Mouse (Mus musculus) cerebellum, adult 9-11 months (tissue): ENCODE data around the gene Egfl8.

ENCODE experiments used
- DNase-seq: peaks from one replicate; pipeline ENCODE4 v3.0.0; 2022

Gene Egfl8

DNA sequence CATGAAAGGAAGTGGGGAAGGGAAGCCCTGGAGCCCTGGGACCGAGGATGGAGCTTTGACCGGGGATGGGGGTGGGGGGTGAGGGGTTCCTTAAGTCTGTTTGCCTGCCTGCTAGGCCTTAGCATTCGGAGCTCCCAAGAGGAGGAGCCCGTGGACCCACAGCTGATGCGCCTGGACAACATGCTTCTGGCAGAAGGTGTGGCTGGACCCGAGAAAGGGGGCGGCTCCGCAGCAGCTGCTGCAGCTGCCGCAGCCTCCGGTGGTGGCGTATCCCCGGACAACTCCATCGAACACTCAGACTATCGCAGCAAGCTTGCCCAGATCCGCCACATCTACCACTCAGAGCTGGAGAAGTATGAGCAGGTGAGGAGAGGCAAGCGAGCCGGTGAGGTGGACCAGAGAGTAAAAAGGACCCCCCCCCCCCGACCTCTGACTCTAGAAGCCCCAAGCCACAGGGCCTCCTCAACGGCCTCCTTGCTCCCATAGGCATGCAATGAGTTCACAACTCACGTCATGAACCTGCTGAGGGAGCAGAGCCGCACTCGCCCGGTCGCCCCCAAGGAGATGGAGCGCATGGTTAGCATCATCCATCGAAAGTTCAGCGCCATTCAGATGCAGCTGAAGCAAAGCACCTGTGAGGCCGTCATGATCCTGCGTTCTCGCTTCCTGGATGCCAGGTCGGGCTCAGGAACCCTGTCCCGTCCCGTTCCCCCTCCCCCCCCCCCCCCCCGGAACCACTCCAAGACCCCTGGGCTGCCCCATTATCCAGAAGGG is 21.8 kb downstream of the Egfl8 start:
- peak; percentile 63 for DNase-seq

DNA sequence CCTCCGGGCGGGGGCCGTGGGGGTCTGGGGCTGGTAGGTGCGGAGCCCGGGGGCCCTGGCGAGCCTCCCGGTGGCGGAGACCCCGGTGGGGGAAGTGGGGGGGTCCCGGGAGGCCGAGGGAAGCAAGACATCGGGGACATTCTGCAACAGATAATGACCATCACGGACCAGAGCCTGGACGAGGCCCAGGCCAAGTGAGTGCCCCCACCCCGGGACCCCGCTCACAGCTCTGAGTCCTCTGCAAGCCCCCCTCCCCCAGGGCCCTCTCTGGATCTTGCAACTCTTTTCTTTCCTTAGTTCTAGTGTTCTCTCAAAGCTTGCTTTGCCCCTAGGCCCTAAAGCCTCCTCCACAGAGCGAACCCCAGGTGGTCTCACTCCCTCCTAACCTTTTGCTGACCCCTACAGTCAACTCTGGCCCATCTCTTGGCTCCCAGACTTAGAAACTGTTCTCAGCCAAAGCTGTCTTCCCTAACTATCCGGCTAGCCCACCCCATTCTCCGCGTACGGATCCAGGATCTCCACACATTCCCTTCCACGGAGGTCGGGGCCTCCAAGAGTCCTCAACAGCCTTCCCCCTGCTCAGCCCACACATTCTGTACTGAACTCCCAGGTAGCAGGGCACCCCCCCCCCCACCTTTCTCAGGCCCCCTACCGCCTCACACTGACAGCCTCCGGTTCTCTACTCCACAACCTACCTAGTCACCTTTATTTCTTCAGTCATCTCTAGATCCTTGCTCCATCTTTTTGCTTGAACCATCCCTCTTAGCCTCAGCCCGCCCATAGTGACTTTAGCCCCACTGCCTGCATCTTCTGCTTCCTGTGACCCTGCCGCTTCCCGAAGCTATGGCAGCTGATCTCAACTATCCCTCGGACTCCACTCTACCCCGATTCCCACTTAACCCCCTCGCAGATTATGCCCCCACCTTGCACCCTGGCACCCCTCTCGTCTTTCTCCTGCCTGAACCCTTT is 22.9 kb downstream of the Egfl8 start:
- DNase-seq = peak; percentile 84

DNA sequence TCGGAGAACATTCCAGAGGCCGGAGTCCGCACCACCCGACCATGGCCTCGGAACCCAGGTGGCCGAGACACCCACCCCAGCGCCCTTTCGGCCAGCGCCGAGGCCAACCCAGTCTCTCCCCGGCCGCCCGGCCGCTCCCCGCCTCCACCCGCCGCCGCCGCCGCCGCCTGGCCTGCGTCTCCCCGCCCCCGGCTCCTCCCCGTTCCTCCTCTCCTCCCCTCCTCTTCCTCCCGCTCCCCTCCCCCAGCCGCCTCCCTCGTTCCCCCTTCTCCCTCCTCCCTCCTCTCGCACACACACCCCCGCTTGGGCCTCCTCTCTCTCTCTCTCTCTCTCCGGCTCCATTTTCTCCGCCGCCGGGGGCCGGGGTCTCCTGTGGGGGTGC is 23.8 kb downstream of the Egfl8 start:
- DNase-seq = peak; percentile 87

DNA sequence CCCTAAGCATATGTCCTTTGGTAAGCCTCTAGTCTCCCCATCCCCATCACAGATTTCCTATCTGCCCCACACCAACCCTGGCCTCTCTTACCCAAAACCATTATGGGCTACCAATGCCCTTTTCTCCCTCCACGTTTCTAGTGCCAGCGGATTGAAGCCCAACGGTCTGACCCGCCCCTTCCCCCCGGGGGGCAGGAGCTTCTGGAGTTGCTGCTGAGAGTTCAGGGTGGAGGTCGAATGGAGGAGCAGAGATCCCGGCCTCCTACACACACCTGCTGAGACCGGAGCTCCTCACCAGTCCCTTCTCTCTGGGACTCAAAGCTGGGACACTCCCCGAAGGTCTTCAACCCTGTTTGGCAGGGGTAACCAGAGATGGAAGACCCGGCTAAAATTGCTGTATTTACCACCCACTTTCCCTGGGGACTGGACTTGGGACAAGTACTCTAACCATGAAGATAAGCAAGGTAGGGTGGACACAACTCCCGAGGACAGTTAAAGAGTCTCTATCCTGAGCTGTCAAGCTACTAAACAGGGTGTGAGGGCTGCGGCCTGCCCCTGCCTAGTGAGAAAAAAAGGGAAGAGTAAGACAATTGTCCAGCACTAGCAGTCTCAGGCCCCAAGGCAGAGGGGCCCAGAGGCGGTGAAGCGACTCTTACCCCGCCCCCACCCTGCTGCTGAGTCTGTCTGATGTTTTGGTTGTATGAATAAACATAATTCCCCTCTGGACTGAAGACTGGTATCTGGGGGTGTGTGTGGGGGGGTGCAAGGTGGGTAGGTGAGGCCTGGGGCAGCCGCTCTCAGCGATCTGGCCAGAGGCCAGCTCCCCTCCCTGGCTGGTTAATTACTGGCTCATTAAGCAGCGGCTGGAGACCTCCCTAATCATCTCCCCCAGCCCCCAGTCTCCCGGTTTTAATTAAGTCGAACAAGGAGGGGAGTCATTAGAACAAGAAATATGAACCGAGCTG is 24.5 kb downstream of the Egfl8 start, which contains the start of gene Pbx2:
TSS of gene Pbx2 (plus strand) at position 238 of the 965 bp plus-strand sequence.
- peak; percentile 77 for DNase-seq

DNA sequence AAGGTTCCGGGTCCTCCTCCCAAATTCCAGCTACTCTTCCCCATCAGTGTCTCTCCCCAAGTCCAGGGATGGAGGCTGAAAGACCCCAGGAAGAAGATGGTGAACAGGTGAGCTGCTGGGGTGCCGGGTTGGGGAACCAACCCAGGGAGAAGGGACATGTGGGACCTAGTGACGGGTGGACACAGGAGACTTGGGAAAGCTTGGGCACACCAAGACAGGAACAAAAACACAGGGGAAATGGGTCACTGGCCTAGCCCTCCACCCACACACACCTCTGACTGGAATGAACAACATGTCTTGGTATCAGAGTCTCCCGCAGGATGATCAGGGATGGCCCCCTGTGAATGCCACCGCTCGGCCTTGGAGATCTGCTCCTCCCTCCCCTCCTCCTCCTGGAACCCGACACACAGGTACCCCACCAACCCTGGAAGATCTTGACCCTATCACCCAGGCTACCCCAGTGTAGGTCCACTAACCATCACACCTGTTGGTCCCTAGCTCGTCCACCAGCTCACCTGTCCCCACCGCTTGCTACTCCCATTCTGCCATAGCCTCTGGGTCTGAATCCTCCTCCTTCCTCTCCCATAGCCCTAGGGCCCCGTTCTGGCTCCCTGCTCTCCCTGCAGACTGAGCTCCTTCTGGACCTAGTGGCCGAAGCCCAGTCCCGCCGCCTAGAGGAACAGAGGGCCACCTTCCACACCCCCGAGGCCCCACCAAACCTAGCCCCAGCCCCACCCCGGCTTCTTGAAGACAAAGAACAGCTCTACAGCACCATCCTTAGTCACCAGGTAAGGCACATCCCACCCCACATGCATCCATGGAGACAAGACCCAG is 25.4 kb downstream of the Egfl8 start:
- DNase-seq = peak; percentile 65

DNA sequence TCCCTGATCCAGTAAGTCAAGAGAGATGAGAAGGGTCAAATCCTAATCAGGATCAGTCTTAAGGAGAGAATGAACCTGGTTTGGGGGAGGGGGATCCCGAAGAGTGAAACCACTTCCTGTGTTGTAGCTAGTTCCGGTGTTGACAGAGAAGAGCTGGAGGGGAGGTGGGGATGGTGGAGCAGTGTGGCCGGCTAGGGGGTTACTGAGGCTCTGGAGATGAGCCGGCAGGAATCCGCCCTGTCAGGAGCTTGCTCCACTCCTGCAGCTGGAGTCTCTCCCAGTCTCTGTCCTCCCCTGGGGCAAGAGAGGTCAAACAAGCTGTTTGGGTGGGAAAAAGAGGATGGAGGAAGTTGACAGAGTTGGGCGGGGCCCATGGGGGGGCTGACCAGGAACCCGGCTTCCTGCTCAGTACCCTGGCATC is 26.1 kb downstream of the Egfl8 start, which contains the start of gene Gpsm3:
TSS of gene Gpsm3 (plus strand) at position 126 of the 421 bp plus-strand sequence.
- DNase-seq = peak; percentile 63

DNA sequence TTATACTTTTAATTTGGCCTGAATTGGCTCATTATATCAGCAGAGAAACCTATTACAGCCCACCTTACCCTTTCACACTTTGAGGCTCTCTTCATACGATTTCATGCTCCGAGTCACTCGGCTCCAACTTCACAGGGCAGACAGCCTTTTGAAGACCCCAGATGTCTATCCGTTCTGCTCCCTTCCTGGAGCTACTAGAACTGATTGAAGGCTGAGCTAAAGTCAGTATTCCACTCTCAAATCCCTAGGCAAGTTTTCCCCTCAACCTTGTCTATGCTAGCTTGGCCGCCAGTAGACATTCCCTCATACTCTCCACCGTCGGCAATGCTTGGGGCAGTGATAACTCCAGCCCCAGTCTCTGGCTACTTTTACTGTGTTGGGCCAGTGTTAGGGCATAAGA is 26.6 kb downstream of the Egfl8 start:
- DNase-seq = peak; percentile 32

DNA sequence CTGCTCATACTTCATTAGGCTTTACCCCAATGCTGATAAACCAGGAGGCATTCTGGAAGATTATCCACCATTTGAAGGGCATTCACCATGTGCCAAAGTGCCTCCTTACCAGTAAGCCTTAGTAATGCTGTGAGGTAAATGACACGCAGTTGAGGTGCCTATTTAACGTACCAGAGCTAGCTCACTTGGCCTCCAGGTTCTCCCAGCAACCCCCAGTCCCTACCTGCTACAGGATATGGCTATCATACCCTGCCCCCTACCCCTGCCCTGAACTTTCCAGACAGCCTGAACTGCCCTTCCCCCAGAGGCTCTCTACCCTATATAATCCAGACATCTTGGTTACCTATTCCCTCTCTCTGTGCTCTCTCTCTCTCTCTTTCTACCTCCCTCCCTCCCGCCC is 27.0 kb downstream of the Egfl8 start:
- peak; percentile 55 for DNase-seq

DNA sequence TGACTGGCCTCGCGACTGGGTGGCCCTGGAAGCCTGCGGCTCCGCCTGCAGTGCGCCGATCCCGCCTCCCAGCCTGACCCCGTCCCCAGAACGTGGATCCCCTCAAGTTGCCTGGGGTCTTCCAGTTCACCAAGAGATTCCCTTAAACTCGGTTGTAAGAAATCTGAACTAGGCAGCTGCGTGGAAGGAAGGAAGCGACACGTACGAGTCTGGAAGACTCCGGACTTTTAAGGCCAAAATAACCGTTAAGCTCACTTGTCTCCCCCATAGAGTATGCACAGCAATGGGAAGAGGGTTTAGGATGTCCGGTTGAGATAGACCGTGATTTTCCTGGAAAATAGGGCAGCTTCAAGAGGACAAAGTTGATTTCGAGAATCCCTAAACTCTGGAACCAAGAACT is 28.0 kb downstream of the Egfl8 start:
- DNase-seq = no peak

DNA sequence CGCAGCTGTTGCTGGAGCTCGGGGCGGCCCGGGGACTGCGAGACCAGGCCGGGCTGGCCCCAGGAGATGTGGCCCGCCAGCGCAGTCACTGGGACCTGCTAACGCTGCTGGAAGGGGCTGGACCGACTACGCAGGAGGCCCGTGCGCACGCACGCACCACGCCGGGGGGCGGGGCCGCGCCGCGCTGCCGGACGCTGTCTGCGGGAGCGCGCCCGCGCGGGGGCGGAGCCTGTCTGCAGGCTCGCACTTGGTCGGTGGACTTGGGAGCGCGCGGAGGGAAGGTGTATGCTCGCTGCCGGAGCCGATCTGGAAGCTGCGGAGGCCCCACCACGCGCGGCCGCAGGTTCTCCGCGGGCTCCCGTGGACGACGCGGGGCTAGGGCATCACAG is 28.4 kb downstream of the Egfl8 start:
- DNase-seq = peak; percentile 98

DNA sequence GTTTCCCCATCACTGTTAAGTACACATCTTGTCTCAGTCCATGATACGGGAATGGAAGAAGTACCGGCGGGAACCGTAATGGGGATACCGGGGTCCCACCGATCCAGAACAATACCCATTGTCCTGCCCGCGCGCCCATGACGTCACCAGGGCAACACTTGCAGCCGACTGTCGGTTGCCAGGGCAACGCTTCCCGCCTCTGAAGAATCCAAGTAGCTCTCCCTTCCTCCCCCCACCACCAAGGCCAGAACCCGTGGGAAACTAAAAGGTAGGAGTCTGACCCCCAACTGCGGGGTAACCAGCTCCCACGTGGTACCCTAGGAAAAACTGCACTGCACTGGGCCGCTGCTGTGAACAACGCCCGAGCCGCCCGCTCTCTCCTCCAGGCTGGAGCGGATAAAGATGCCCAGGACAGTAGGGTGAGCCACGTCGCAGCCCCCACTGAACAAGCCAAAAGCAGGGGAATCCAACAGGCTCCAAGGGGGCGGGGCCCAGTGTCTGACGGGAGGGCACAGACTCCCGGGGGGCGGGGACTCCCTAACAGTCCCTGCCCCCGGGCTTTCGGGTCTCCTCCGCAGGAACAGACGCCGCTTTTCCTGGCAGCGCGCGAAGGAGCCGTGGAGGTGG is 28.9 kb downstream of the Egfl8 start:
- peak; percentile 92 for DNase-seq

DNA sequence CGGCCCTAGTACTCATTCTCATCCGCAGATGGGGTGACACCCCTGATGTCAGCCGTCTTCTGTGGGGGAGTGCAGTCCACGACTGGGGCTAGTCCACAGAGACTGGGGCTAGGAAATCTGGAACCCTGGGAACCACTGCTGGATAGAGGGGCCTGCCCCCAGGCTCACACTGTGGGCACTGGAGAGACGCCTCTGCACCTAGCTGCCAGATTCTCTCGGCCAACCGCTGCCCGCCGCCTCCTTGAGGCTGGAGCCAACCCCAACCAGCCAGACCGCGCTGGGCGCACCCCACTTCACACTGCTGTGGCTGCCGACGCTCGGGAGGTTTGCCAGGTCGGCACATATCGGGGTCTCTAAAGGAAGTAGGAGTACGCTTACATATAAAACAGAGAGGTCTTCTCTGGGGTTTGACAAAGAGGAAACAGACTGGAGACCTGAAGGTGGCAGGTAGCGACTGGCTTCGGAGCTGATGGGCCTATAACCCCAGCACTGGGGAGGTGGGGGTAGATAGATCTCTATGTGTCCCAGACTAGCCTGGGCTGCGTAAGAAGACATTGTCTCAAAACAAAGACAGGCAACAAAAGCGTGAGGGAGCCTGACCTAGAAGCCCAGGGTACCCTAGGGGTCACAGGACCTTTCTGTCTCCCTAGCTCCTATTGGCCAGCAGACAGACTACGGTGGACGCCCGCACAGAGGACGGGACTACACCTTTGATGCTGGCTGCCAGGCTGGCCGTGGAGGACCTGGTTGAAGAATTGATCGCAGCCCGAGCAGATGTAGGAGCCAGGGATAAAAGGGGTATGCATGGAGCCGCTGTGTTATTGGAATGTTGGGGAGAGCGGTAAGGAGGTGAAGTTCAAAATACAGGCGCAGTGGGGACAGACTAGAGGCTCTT is 29.6 kb downstream of the Egfl8 start:
- peak; percentile 66 for DNase-seq

DNA sequence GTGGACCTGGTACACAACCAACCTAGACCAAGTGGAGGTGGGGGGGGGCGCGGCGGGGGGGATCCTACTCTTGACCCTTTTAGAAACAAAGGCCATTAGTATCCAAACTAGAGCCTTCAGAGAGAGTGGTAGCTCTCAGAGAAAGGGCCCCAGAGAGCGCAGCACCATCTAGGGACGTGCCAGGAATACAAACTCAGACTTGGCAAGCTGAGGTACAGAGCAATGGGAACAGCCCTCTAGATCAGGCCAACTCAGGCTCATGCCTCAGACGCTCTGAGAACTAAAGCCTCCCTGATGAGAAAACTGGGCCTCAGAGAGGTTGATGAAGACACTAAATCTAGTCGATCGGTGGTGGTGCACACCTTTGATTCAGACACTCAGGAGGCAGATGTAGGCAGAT is 30.6 kb downstream of the Egfl8 start:
- DNase-seq = peak; percentile 42

DNA sequence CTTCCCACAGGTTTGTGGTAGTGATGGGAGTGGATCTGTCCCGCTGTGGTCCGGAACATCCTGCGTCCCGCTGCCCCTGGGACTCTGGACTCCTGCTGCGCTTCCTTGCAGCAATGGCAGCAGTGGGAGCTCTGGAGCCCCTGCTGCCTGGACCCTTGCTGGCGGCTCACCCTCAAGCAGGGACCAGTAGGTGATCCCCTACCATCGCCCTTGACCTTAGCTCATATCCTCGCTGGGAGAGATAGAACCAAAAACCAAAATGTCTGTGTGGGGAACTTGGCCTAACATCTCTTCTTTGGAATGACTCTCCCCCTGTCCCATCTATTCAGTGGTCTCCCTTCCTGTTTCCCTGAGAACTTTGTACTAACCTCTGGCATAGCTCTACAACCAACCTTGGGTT is 32.0 kb downstream of the Egfl8 start:
- DNase-seq = no peak

DNA sequence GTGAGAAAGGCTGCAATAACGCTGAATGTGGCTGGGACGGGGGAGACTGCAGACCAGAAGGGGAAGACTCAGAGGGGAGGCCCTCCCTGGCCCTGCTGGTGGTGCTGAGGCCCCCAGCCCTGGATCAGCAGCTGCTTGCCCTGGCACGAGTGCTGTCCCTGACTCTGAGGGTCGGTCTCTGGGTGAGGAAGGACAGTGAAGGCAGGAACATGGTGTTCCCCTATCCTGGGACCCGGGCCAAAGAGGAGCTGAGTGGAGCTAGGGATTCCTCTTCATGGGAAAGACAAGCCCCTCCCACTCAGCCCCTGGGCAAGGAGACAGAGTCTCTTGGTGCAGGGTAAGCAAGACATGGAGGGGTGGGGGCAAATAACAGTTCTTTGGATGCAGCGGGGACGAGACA is 32.4 kb downstream of the Egfl8 start:
- DNase-seq = peak; percentile 49

DNA sequence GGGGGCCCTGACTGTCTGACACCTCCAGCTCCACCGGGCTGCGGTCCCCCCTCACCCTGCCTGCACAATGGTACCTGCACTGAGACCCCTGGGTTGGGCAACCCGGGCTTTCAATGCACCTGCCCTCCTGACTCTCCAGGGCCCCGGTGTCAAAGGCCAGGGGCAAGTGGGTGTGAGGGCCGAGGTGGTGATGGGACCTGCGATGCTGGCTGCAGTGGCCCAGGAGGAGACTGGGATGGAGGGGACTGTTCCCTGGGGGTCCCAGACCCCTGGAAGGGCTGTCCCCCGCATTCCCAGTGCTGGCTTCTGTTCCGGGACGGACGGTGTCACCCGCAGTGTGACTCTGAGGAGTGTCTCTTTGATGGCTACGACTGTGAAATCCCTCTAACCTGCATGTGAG is 33.2 kb downstream of the Egfl8 start:
- peak; percentile 18 for DNase-seq

DNA sequence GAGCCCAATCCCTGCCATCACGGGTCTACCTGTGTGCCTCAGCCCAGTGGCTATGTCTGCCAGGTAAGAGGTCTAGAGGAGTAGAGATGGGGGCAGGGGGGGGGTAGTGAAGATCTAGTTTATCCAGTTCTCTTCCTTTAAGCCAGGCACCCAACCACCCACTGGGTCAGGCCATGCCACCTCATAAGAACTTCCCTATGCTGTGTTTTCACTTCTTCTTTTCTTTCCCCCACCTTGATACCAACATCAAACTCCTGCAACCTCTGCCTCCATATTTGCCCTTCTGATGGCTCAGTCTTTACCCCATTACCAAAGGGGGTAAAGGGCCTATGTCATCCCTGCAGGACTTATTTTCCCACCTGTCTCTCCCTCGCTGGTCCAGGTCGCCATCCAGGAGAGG is 37.7 kb downstream of the Egfl8 start:
- DNase-seq = no peak

DNA sequence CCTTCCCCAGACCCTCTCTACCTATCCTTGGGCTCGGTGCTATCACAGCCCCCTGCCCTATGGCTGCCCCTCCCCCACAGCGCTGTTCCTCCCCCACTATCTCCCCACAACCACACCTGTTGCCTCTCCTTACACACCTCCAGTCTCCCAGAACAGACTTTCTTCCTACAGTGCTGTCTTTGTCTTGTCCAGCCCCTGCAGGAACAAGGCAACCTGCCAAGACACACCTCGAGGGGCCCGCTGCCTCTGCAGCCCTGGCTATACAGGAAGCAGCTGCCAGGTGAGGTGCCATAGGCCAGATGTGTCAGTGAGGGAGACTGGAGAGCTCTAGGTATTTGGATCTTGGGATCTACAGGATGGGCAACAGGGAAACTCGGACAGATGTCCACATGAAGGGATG is 39.2 kb downstream of the Egfl8 start:
- DNase-seq = no peak

DNA sequence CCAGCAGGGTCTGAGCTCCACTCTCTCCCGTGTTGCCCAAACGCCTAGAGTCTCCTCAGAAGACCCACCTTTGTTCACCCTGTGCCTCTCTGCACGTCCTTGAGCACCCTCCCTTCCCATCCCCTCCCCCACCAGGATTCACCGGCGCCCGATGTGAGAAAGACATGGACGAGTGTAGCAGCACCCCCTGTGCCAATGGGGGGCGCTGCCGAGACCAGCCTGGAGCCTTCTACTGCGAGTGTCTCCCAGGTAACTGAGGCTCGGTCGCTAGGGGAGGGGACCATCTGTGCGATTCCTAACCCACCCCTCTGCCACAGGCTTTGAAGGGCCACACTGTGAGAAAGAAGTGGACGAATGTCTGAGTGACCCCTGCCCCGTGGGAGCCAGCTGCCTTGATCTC is 43.4 kb downstream of the Egfl8 start:
- no peak for DNase-seq

DNA sequence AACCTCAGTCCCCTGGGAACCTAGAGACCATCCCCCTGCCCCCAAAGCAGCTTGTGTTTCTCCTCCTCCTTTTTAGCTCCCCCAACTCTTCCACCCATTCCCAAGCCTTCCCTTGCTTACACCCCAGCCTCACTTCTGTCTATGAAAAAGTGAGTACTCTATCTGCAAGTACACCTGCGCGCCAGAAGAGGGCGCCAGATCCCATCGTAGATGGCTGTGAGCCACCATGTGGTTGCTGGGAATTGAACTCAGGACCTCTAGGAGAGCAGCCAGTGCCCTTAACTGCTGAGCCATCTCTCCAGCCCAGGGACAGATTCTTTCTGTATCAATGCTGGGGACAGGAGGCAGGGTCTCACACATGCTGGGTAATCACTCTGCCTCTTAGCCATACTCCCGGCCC is 43.9 kb downstream of the Egfl8 start:
- DNase-seq = no peak
